Mouse (Mus musculus) bone marrow macrophage, adult 2 months (primary cell): ENCODE measurements around the gene Prss45. TPM values are rescaled to one million over a fixed set of nuclear protein-coding genes. Genes with fewer than 3 reads are reported as not detected.
A peak's percentile ranks its signal among the peaks of the same experiment; 100 is the strongest.

Source experiments
- H3K27ac ChIP-seq: 2 replicates; pipeline ENCODE4 v1.5.1; 2012; ENCODE audit warnings: low read depth, low read length; ENCODE audit not compliant: insufficient read depth
- H3K4me1 ChIP-seq: 2 replicates; pipeline ENCODE4 v1.6.1; 2012; ENCODE audit warnings: low read length; ENCODE audit not compliant: control insufficient read depth, insufficient read depth
- H3K4me3 ChIP-seq: 2 replicates; pipeline ENCODE4 v1.5.1; 2012; ENCODE audit warnings: mild to moderate bottlenecking, low read length, moderate library complexity; ENCODE audit not compliant: insufficient read depth
- CTCF ChIP-seq: IDR thresholded peaks from 2 replicates; pipeline ENCODE4 v1.5.1; 2012; ENCODE audit warnings: low read depth, mild to moderate bottlenecking, low read length, moderate library complexity
- POLR2A ChIP-seq: IDR thresholded peaks from 2 replicates; pipeline ENCODE4 v1.6.1; 2012; ENCODE audit warnings: mild to moderate bottlenecking, low read depth, low read length, borderline replicate concordance
- polyA plus RNA-seq: library from polyadenylated mRNA; stranded (reverse); fragments of >200 nt; gene quantifications from 2 replicates; pipeline ENCODE4 v1.2.4, GENCODE M21; 2012; ENCODE audit not compliant: missing spikeins, insufficient read depth, insufficient read length

Gene Prss45
- polyA plus RNA-seq, 1 experiment: not detected

DNA sequence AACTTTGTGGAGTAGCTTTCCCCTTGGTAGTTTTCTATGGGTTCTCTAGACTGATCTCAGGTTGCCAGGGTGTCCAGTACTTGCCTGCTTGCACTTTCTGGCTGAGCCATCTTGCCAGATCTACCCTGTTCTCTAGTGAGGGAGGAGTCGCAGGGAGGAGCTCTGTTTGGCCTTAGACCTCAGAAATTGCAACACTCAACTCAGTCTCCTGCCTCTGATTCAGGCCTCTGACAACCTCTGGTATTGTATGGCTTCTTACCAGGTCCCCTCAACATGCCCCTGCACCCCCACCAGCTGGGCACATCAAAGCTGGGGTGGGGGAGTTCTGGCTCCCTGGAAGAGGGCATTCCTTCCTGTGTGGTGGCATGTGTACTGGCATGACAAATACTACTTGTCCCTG, 43.0 kb downstream of the Prss45 start:
- 0 out of 2 replicates have a peak overlapping the region, but pooled peaks have one; percentile 4 for H3K27ac ChIP-seq
- TF ChIP-seq CTCF (no peak), POLR2A (no peak)
- H3K4me1 ChIP-seq: peaks cover 29% of the 10 kb centered on the region

DNA sequence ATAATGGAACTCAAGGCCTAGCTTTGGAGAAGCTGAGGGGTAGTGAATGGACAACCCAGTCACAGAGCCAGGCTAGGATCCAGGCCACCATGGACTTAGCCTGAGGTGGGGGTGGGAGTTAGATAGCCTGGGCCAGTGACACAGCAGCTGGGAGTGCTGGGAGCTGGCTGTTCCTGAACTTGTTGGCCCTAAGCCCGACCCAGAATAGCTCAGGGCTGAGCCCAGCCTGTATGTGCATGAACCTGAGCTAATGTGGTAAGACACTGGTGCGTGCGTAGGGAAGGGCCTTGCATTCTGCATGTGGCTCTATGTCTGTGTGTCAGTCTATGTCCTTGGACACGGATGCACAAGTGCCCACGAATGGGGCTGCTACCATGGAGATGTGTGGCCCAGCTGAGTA, 43.5 kb downstream of the Prss45 start:
- TF ChIP-seq POLR2A: no peak
- no peak for TF ChIP-seq CTCF
- H3K4me3 ChIP-seq: no peak overlapping the region
- H3K4me1 ChIP-seq: peaks cover 29% of the 10 kb centered on the region
- no peak overlapping the region for H3K27ac ChIP-seq

More for the DNA sequence above, 43.0 kb downstream of the Prss45 start:
- H3K4me3 ChIP-seq: no peak overlapping the region

DNA sequence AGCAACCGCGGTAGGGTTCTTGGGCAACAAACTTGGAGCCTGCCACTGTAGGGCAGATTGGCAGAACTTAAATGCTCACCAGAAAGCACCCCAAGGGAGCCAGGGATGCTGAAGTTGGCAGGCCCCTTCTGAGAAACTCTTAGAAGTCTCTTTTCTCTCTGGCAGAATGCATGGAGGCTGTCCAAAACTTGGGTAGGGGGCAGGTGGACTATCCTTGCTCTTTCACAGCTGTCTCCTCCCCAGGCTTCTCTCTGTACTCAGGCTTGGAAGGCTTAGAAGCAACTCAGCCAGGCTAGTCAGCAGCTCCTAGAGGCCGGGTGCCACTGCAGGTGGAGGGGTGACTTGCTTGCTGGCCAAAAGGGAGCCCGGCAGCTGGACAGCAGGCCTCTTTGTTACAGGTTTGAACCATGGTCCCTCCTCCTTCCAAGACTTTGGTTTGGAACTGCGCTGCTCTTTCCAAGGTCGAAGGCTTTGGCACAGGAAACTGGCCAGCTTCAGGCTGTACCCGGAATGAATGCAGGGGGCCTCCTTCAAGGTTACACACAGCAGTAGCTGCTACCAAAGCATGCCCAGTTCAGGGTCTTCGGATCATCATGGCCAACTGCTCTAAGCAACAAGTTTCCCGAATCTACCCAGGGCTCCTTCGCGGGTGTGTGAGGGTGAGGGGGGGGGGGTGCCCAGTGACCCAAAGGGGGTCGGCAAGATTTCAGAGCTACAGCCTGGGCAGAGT, 45.0 kb downstream of the Prss45 start, which contains the start of gene Als2cl:
TSS of gene Als2cl (plus strand) at position 680 of the 730 bp plus-strand sequence.
- TF ChIP-seq POLR2A (no peak), CTCF (no peak)
- H3K4me1 ChIP-seq: peaks cover 29% of the 10 kb centered on the region
- peak within 1 kb of the TSS; percentile 85 for H3K4me3 ChIP-seq
- no peak within 1 kb of the TSS for H3K27ac ChIP-seq

DNA sequence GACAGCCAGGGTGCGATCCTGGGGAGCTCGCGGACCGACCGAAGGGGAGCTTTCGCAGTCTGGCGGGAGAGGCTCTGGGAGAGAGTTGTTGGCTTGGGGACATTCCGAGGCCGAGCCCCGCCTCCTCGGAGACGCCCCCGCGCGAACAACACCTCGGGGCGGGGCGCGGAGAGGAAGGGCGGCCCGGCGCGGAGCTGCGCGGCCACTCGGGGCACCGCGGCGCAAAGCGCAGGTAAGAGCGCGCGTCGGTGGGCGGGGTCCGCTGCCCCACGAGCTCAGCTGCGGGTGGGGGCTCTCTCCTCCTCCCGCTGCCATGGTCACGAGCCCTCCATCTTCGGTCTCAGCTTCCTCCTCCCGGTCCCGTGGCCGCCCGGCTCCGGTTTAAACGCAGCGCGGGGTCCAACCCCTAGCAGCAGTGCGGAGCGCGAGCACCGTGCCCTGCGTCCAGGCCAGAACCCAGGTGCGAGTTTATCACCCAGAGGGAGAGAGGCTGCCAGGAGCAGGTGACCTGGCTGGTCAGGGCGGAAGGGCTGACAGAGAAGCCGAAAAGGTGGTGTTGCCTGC, 45.7 kb downstream of the Prss45 start, which contains the start of gene Tmie:
TSS of gene Tmie (minus strand) at position 116 of the 564 bp plus-strand sequence.
- no peak for TF ChIP-seq CTCF
- H3K4me1 ChIP-seq: peaks cover 29% of the 10 kb centered on the region
- peak within 1 kb of the TSS; percentile 85 for H3K4me3 ChIP-seq
- H3K27ac ChIP-seq: no peak within 1 kb of the TSS

DNA sequence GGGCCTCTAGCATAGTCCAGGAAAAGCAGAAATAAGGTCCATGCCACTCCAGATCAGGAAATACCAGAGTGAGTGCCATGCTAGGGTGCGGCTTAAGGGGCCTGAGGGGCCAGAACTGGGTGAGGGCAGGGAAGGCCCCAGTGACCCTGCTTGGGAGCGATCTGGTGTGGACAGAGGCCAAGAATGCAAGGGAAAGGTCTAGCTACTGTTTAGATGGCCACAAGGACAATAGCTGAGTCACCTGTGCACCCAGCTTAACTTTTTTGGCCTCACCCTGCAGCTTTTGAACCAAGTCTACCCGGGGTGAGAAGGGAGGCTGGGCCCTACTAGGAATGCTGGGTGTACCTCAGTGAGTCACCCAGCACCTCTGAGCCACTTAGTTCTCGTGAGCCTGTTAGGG, 46.4 kb downstream of the Prss45 start:
- Histone ChIP-seq H3K4me3 (peak overlapping the region; percentile 85), H3K27ac (no peak overlapping the region), H3K4me1 (peaks cover 29% of the 10 kb centered on the region)
- TF ChIP-seq POLR2A (no peak), CTCF (no peak)

DNA sequence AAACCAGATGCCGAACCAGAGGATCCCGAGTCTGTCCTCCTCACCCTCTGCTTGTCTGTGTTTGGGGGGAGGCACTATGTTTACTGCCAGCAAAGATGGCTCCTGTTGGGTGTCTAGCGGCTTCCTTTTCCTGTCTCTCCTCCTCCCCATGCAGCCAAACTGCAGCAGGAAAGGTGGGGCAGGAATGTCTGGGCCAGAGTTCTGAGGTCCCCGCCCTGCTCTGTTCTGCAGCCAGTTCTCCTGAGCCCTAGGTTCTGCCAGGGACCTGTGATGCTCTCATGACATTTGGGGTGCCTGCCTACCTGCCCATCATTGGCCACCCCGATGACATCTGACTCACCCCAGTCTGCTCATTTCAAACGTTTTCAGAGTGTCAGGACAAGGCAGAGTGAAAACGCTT, 47.6 kb downstream of the Prss45 start:
- TF ChIP-seq CTCF (no peak), POLR2A (no peak)
- peaks cover 36% of the 10 kb centered on the region for H3K4me1 ChIP-seq
- H3K27ac ChIP-seq: no peak overlapping the region
- H3K4me3 ChIP-seq: no peak overlapping the region

DNA sequence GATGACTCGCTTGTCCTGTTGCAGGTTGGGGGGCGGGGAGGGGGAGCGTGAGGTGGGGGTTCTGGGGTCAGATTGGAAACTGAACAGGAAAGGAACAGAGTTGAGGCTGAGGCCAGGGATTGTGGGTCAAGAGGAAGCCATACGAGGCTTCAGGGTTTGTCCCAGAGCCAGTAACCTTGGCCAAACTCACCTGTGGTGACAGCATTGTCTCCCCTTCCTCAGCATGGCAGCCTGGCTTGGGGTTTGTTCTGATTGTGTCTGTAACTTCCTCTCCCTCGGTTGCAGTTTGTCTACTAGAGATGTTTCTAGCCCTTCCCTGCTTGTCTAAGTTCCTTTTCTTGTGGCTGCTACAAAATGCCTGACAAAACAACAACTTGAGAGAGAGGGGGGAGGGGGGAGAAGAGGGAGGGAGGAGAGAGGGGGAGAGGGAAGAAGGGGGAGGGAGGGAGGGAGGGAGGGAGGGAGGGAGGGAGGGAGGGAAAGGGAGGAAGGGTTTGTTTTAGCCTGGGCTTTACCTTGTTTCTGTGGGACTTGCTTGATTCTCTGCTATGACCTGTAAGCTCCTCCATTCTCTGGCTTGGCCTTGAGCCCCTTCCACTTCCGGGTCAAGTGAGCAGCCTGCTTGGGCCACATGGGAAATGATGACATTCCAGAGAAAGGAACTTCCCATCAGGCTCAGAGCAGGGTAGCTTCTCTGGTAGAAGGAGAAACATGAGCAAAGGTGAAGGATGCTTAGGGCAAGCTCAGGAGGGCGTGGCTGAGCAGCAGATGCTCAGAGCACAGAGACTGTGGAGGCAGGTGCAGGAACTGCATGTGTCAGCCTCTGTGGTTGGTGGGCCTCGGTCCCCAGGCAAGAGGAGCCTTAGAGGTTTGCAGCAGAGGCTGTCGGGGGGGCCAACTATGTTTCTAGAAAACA, 53.3 kb downstream of the Prss45 start:
- Histone ChIP-seq H3K27ac (peak overlapping the region; percentile 95), H3K4me3 (peak overlapping the region; percentile 51), H3K4me1 (peaks cover 30% of the 10 kb centered on the region)
- TF ChIP-seq POLR2A (no peak), CTCF (no peak)

DNA sequence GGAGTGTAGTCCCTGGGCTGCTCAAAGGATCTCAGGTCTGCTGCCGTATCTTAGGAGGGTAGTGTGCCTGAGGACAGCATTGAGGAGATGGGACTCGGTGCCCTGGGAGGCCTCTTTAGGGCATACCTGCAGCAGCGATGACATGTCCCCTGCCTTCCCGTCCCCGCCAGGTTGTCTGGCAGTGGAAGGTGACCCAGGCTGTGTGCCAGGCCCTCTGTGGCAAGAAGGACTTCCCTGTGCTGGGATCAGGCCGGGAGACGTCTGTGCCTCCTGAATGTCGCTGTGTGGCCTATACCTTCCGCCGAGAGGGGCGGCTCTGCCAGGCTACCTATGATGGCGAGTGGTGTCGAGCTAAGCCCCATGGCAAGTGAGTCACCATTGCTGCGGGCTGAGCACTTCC, 54.5 kb downstream of the Prss45 start:
- Histone ChIP-seq H3K27ac (no peak overlapping the region), H3K4me3 (no peak overlapping the region), H3K4me1 (peaks cover 31% of the 10 kb centered on the region)
- TF ChIP-seq CTCF (no peak), POLR2A (no peak)

DNA sequence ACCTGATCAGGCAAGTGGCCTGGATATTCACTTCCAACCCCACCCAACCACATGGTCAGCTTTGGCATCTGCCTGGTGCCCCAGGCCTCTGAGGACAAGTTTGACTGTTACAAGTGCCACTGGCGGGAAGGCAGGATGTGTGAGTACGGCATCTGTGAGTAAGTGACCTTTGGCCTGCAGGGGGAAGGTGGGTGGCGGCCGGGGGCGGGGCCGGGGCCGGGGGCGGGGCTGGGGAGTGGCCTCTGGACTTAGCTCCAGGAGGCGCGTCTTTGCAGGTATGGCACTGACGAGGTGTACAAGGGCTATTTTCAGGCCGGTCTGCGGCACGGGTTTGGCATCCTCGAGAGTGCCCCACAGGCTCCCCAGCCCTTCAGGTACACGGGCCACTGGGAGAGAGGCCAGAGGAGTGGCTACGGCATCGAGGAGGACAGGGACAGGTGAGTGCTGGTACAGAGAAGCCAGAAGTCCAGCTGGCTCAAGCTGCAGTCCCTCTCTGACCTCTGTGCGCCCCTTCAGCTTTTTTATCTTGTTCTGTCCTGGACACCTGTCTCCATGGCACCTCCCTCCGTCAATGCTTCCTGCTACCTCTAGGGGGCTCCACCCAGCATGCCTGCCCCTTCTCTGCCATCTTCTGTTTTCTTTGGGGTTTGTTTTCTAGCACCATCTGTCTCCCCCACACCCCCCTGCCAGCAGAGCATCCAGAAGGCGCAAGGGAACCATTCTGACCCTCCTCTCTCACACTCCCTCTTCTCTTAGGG, 55.8 kb downstream of the Prss45 start:
- H3K4me1 ChIP-seq: peaks cover 31% of the 10 kb centered on the region
- H3K4me3 ChIP-seq: no peak overlapping the region
- no peak overlapping the region for H3K27ac ChIP-seq
- TF ChIP-seq CTCF (peak; percentile 40; the same call in 1 of the 2 replicates), POLR2A (no peak)

Other genes with a start within 250 kb of the Prss45 start
- 6.8 and 10.0 TPM in 2 replicates for gene Nradd, start 210.1 kb upstream of the Prss45 start, polyA plus RNA-seq
- 50.4 and 51.9 TPM in 2 replicates for gene Nbeal2, start 180.4 kb upstream of the Prss45 start, polyA plus RNA-seq
- gene Ccdc12, start 178.1 kb upstream of the Prss45 start, polyA plus RNA-seq: 134 and 143 TPM in 2 replicates
- not detected in 2 replicates for gene Myl3, start 92.7 kb upstream of the Prss45 start, polyA plus RNA-seq
- 0.34 TPM in 1 of 2 replicates, not detected in the other for gene Pth1r, start 87.4 kb upstream of the Prss45 start, polyA plus RNA-seq
- gene Prss42, start 36.4 kb upstream of the Prss45 start, polyA plus RNA-seq: not detected in 2 replicates
- gene Prss44, start 20.6 kb upstream of the Prss45 start, polyA plus RNA-seq: not detected in 2 replicates
- gene Prss43, start 7.9 kb upstream of the Prss45 start, polyA plus RNA-seq: not detected in 2 replicates
- gene Prss46, start 9.9 kb downstream of the Prss45 start, polyA plus RNA-seq: not detected in 2 replicates
- not detected in 2 replicates for gene Prss50, start 23.4 kb downstream of the Prss45 start, polyA plus RNA-seq
- gene Als2cl, start 45.3 kb downstream of the Prss45 start, polyA plus RNA-seq: 12.6 and 16.4 TPM in 2 replicates
- gene Tmie, start 45.5 kb downstream of the Prss45 start, polyA plus RNA-seq: not detected in 2 replicates
- not detected in 2 replicates for gene Fam240a, start 82.3 kb downstream of the Prss45 start, polyA plus RNA-seq
- not detected in 2 replicates for gene Tdgf1, start 111.6 kb downstream of the Prss45 start, polyA plus RNA-seq
- gene Lrrc2, start 117.0 kb downstream of the Prss45 start, polyA plus RNA-seq: 0.15 TPM in 1 of 2 replicates, not detected in the other
- gene Rtp3, start 156.0 kb downstream of the Prss45 start, polyA plus RNA-seq: not detected in 2 replicates
- 2.7 and 3.6 TPM in 2 replicates for gene Ltf, start 184.7 kb downstream of the Prss45 start, polyA plus RNA-seq
- gene Ccrl2, start 222.9 kb downstream of the Prss45 start, polyA plus RNA-seq: 5.8 and 7.2 TPM in 2 replicates